Mouse (Mus musculus) ES-E14 (cell line): ENCODE measurements around the gene Arhgap31. TPM values are rescaled to one million over a fixed set of nuclear protein-coding genes. Genes with fewer than 3 reads are reported as not detected.

Experiments
- DNase-seq: peaks from one replicate; pipeline ENCODE4 v3.0.0-alpha.2; 2013; ENCODE audit warnings: low read depth, low spot score
- H3K27ac ChIP-seq: 2 replicates; pipeline ENCODE4 v1.5.1; 2012; ENCODE audit warnings: low read depth, mild to moderate bottlenecking, low read length, moderate library complexity, mixed read lengths; ENCODE audit not compliant: poor library complexity, insufficient read depth, severe bottlenecking
- H3K36me3 ChIP-seq: 2 replicates; pipeline ENCODE4 v1.6.1; 2012; ENCODE audit warnings: mild to moderate bottlenecking, low read length, moderate library complexity, mixed read lengths; ENCODE audit not compliant: control insufficient read depth, poor library complexity, insufficient read depth, severe bottlenecking
- H3K4me1 ChIP-seq, 2 experiments: fragments of 150-350 bp in 1 of 2; sonication (generic) in 1 of 2; 2 replicates each; pipeline ENCODE4 v1.6.1; 2012; ENCODE audit warnings: low read length in 2 of 2, mild to moderate bottlenecking in 1 of 2, mixed read lengths in 1 of 2; ENCODE audit not compliant: control insufficient read depth in 2 of 2, insufficient read depth in 2 of 2, poor library complexity in 1 of 2
- H3K4me3 ChIP-seq, 2 experiments: fragments of 150-350 bp in 1 of 2; sonication (generic) in 1 of 2; 2 replicates each; pipeline ENCODE4 v1.5.1; 2012; ENCODE audit warnings: low read length in 2 of 2, low read depth in 1 of 2, mild to moderate bottlenecking in 1 of 2, mixed read lengths in 1 of 2; ENCODE audit not compliant: insufficient read depth in 1 of 2, poor library complexity in 1 of 2, severe bottlenecking in 1 of 2
- H3K9ac ChIP-seq: 2 replicates; pipeline ENCODE4 v1.6.1; 2012; ENCODE audit warnings: low read depth, mild to moderate bottlenecking, low read length, mixed read lengths; ENCODE audit not compliant: poor library complexity, insufficient read depth, severe bottlenecking
- H3K9me3 ChIP-seq: fragments of 150-350 bp; sonication (generic); 2 replicates; pipeline ENCODE4 v1.6.1; 2012; ENCODE audit warnings: low read depth, mild to moderate bottlenecking, low read length; ENCODE audit not compliant: control insufficient read depth, insufficient read depth
- CHD2 ChIP-seq: IDR thresholded peaks from 2 replicates; pipeline ENCODE4 v1.6.1; 2014; ENCODE audit warnings: mild to moderate bottlenecking, low read depth, low read length, inconsistent platforms
- HCFC1 ChIP-seq: IDR thresholded peaks from 2 replicates; pipeline ENCODE4 v1.6.1; 2012; ENCODE audit warnings: low read length, inconsistent platforms, borderline replicate concordance; ENCODE audit not compliant: insufficient read depth
- MAFK ChIP-seq: IDR thresholded peaks from 2 replicates; pipeline ENCODE4 v1.6.1; 2014; ENCODE audit warnings: mild to moderate bottlenecking, low read depth, low read length, inconsistent platforms; ENCODE audit not compliant: insufficient read depth
- ZC3H11A ChIP-seq: IDR thresholded peaks from 2 replicates; pipeline ENCODE4 v1.6.1; 2012; ENCODE audit warnings: low read depth, mild to moderate bottlenecking, inconsistent platforms, low read length, borderline replicate concordance
- ZNF384 ChIP-seq: IDR thresholded peaks from 2 replicates; pipeline ENCODE4 v1.6.1; 2012; ENCODE audit warnings: low read depth, low read length, inconsistent platforms
- in situ Hi-C, 2 experiments: fragments of 600-800 bp; cut with MboI; formaldehyde crosslinking; loops; one replicate each; pipeline ENCODE4 v1.15.1; 2025; ENCODE audit warnings: low sequenced_read_pairs in 2 of 2, inconsistent platforms in 1 of 2; ENCODE audit not compliant: unreplicated experiment in 2 of 2
- total RNA-seq: library from RNA; depleted of rRNA; stranded (reverse); fragments of 300-350 nt; gene quantifications from 2 replicates; pipeline ENCODE4 v1.2.3, GENCODE M21; 2012

The Arhgap31 gene
- total RNA-seq, 1 experiment, result 1.0 TPM

- in situ Hi-C loops, result no loop called here
- Histone ChIP-seq H3K4me3 (no peak overlapping the region), H3K9me3 (no peaks in the 10 kb centered on the region), H3K36me3 (no peaks in the 10 kb centered on the region), H3K4me1 (peaks cover 0 to 2% of the 10 kb centered on the region in 2 experiments; a peak in 1 of 4 replicates), H3K9ac (no peak overlapping the region), H3K27ac (no peak overlapping the region)
- no peak for TF ChIP-seq HCFC1
- DNase-seq, result no peak
Measured at GRCm38 (mm10) chr16:38674891-38675290, 38.2 kb downstream of the Arhgap31 start.

- DNase-seq, result no peak
- Histone ChIP-seq H3K9ac (no peak overlapping the region), H3K4me1 (no peaks in the 10 kb centered on the region), H3K27ac (no peak overlapping the region), H3K9me3 (no peaks in the 10 kb centered on the region), H3K36me3 (no peaks in the 10 kb centered on the region), H3K4me3 (peak overlapping the region in 1 of 2 experiments; percentile 13; a peak in 1 of 4 replicates)
- in situ Hi-C loops, result no loop called here
- TF ChIP-seq CHD2 (no peak), ZC3H11A (no peak), ZNF384 (no peak), MAFK (no peak), HCFC1 (no peak)
Measured at GRCm38 (mm10) chr16:38673511-38673910, 39.6 kb downstream of the Arhgap31 start.

- Histone ChIP-seq H3K4me3 (no peak overlapping the region), H3K27ac (no peak overlapping the region), H3K9ac (no peak overlapping the region), H3K9me3 (no peaks in the 10 kb centered on the region), H3K4me1 (no peaks in the 10 kb centered on the region), H3K36me3 (no peaks in the 10 kb centered on the region)
- no peak for DNase-seq
- in situ Hi-C loops, result no loop called here
- TF ChIP-seq ZC3H11A (no peak), CHD2 (no peak), HCFC1 (no peak), MAFK (no peak), ZNF384 (no peak)
Measured at GRCm38 (mm10) chr16:38672947-38673346, 40.1 kb downstream of the Arhgap31 start.

- in situ Hi-C loops, result no loop called here
Measured at GRCm38 (mm10) chr16:38672370-38672769, 40.7 kb downstream of the Arhgap31 start.

GRCm38 (mm10) chr16:38670621-38671390 lies 42.3 kb downstream of the Arhgap31 start:
- H3K36me3 ChIP-seq, result no peaks in the 10 kb centered on the region
- in situ Hi-C loops, result no loop called here
- DNase-seq, result no peak

More at GRCm38 (mm10) chr16:38672370-38672769, 40.7 kb downstream of the Arhgap31 start:
- Histone ChIP-seq H3K9me3 (no peaks in the 10 kb centered on the region), H3K27ac (no peak overlapping the region), H3K36me3 (no peaks in the 10 kb centered on the region), H3K4me3 (no peak overlapping the region), H3K4me1 (no peaks in the 10 kb centered on the region), H3K9ac (no peak overlapping the region)
- TF ChIP-seq ZNF384 (no peak), ZC3H11A (no peak)
- DNase-seq, result no peak

More at GRCm38 (mm10) chr16:38670621-38671390, 42.3 kb downstream of the Arhgap31 start:
- H3K4me1 ChIP-seq, result no peaks in the 10 kb centered on the region
- H3K9ac ChIP-seq, result no peak overlapping the region
- no peaks in the 10 kb centered on the region for H3K9me3 ChIP-seq
- H3K4me3 ChIP-seq, result no peak overlapping the region
- TF ChIP-seq CHD2 (no peak), ZC3H11A (no peak), MAFK (no peak), ZNF384 (no peak), HCFC1 (no peak)
- H3K27ac ChIP-seq, result no peak overlapping the region
